Mouse (Mus musculus) embryonic facial prominence, embryonic 13.5 days (tissue): ENCODE data around the gene Zc3h7a. TPM values are rescaled to one million over a fixed set of nuclear protein-coding genes. Genes with fewer than 3 reads are reported as not detected.

Source experiments
- ATAC-seq: fragments of 200-750 bp; cut with Nextera tagmentation; 2 replicates; pipeline ENCODE4 v1.8.0; 2017; ENCODE audit warnings: low read depth; ENCODE audit not compliant: insufficient number of reproducible peaks, insufficient read depth, low FRiP score, low TSS enrichment
- H3K27ac ChIP-seq: fragments of 300-500 bp; sonication (generic); 2 replicates; pipeline ENCODE4 v1.5.1; 2015; ENCODE audit warnings: moderate library complexity, mild to moderate bottlenecking, inconsistent platforms
- H3K27me3 ChIP-seq: fragments of 300-500 bp; sonication (generic); 2 replicates; pipeline ENCODE4 v1.6.1; 2015; ENCODE audit warnings: mild to moderate bottlenecking, inconsistent platforms
- H3K36me3 ChIP-seq: fragments of 300-500 bp; sonication (generic); 2 replicates; pipeline ENCODE4 v1.6.1; 2015; ENCODE audit warnings: mild to moderate bottlenecking, inconsistent platforms
- H3K4me1 ChIP-seq: fragments of 300-500 bp; sonication (generic); 2 replicates; pipeline ENCODE4 v1.6.1; 2015; ENCODE audit warnings: inconsistent platforms
- H3K4me2 ChIP-seq: fragments of 300-500 bp; sonication (generic); 2 replicates; pipeline ENCODE4 v1.6.1; 2015; ENCODE audit warnings: moderate library complexity, mild to moderate bottlenecking, inconsistent platforms
- H3K4me3 ChIP-seq: fragments of 300-500 bp; sonication (generic); 2 replicates; pipeline ENCODE4 v1.5.1; 2015; ENCODE audit warnings: mild to moderate bottlenecking, inconsistent platforms
- H3K9ac ChIP-seq: fragments of 300-500 bp; sonication (generic); 2 replicates; pipeline ENCODE4 v1.6.1; 2015; ENCODE audit warnings: mild to moderate bottlenecking, inconsistent platforms
- H3K9me3 ChIP-seq: fragments of 300-500 bp; sonication (generic); 2 replicates; pipeline ENCODE4 v1.6.1; 2016; ENCODE audit warnings: inconsistent platforms
- WGBS: fragments of 180-500 bp; shearing (Covaris S2); methylation state at CpG from one replicate; pipeline ENCODE4 v1.1.7; 2015; ENCODE audit warnings: mixed read lengths; 5-methylcytosine and 5-hydroxymethylcytosine counted together
- microRNA-seq: library from miRNA; unstranded; fragments of <30 nt; microRNA quantifications from one replicate; pipeline ENCODE4, GENCODE M21; 2016
- polyA plus RNA-seq: library from polyadenylated mRNA; unstranded; fragments of >200 nt; fragmentation: Nextera tagmentation; extraction: Ambion mirVana; gene quantifications from 2 replicates; pipeline ENCODE4 v1.2.1, GENCODE M21; 2015

Gene Zc3h7a
- polyA plus RNA-seq, 1 experiment from 2014 or later: 98.5 TPM

GRCm38 (mm10) chr16:11092523-11092922 lies 83.7 kb downstream of the Zc3h7a start:
- no peak overlapping the region for H3K4me3 ChIP-seq
- no peak overlapping the region for H3K27ac ChIP-seq
- peaks cover 64% of the 10 kb centered on the region for H3K36me3 ChIP-seq
- H3K4me1 ChIP-seq: no peaks in the 10 kb centered on the region
- no peak for ATAC-seq
- no peaks in the 10 kb centered on the region for H3K9me3 ChIP-seq
- 85% methylated on average over 3 of the region's 3 CpGs for WGBS
- H3K27me3 ChIP-seq: no peaks in the 10 kb centered on the region
- no peak overlapping the region for H3K4me2 ChIP-seq
- no peak overlapping the region for H3K9ac ChIP-seq

GRCm38 (mm10) chr16:11092061-11092460 lies 84.1 kb downstream of the Zc3h7a start:
- Histone ChIP-seq H3K36me3 (peaks cover 68% of the 10 kb centered on the region), H3K9ac (no peak overlapping the region), H3K4me3 (no peak overlapping the region), H3K27me3 (no peaks in the 10 kb centered on the region), H3K27ac (no peak overlapping the region), H3K4me1 (no peaks in the 10 kb centered on the region), H3K9me3 (no peaks in the 10 kb centered on the region), H3K4me2 (no peak overlapping the region)
- 74% methylated on average over 4 of the region's 4 CpGs for WGBS
- ATAC-seq: no peak

GRCm38 (mm10) chr16:11090836-11091570 lies 85.2 kb downstream of the Zc3h7a start:
- WGBS: 67% methylated on average over 10 of the region's 10 CpGs
- Histone ChIP-seq H3K9me3 (no peaks in the 10 kb centered on the region), H3K27ac (no peak overlapping the region), H3K27me3 (no peaks in the 10 kb centered on the region), H3K4me2 (no peak overlapping the region), H3K4me1 (no peaks in the 10 kb centered on the region), H3K4me3 (no peak overlapping the region), H3K36me3 (peaks cover 68% of the 10 kb centered on the region), H3K9ac (no peak overlapping the region)
- no peak for ATAC-seq

GRCm38 (mm10) chr16:11086856-11087588 lies 89.2 kb downstream of the Zc3h7a start:
- Histone ChIP-seq H3K9me3 (no peaks in the 10 kb centered on the region), H3K36me3 (peaks cover 78% of the 10 kb centered on the region), H3K9ac (no peak overlapping the region), H3K27ac (no peak overlapping the region), H3K4me2 (no peak overlapping the region), H3K4me3 (no peak overlapping the region), H3K27me3 (no peaks in the 10 kb centered on the region), H3K4me1 (no peaks in the 10 kb centered on the region)
- 82% methylated on average over 5 of the region's 5 CpGs for WGBS
- ATAC-seq: no peak

Small RNA genes lying within 50 kb of the gene (microRNA-seq; reads per million reads assigned to microRNA genes)
- gene Gm23935: 50.3 reads per million, percentile 44 among the genes with 10 or more reads in this experiment

Other genes starting within 250 kb of the Zc3h7a start
- 50.7 and 51.1 TPM in 2 replicates for gene Snn, start 115.4 kb downstream of the Zc3h7a start, polyA plus RNA-seq
- 111 and 120 TPM in 2 replicates for gene Litaf, start 110.2 kb downstream of the Zc3h7a start, polyA plus RNA-seq
- 36.3 and 38.6 TPM in 2 replicates for gene Txndc11, start 41.7 kb downstream of the Zc3h7a start, polyA plus RNA-seq
- gene Rsl1d1, start 26.9 kb upstream of the Zc3h7a start, polyA plus RNA-seq: 199 and 218 TPM in 2 replicates
- gene Gspt1, start 77.9 kb upstream of the Zc3h7a start, polyA plus RNA-seq: 75.4 and 80.1 TPM in 2 replicates
- 0.35 TPM in 1 of 2 replicates, not detected in the other for gene Tnfrsf17, start 137.4 kb upstream of the Zc3h7a start, polyA plus RNA-seq
- gene Snx29, start 146.5 kb upstream of the Zc3h7a start, polyA plus RNA-seq: 18.1 and 19.2 TPM in 2 replicates